Mouse (Mus musculus) cerebellum, adult 8-10 months (tissue): ENCODE results near the gene Vmn1r239-ps.
"Not testable (repeated sequence)": the region's sequence is repeated elsewhere in the genome, so short reads cannot be mapped to it uniquely, and the experiment has no call there.

Experiments used
- DNase-seq: peaks from one replicate; pipeline ENCODE4 v3.0.0; 2022

Gene Vmn1r239-ps

GRCm38 (mm10) chrX:147453610-147454009, at the start of gene Vmn1r239-ps:
Gene Vmn1r239-ps (minus strand): TSS chrX:147453710.
- not testable (repeated sequence) for DNase-seq

- no peak for DNase-seq
Measured at GRCm38 (mm10) chrX:147489551-147489950, 36.0 kb upstream of the Vmn1r239-ps start.

- no peak for DNase-seq
Measured at GRCm38 (mm10) chrX:147443386-147443785, 10.1 kb downstream of the Vmn1r239-ps start.

- DNase-seq = no peak
Measured at GRCm38 (mm10) chrX:147435400-147435799, 18.1 kb downstream of the Vmn1r239-ps start.

GRCm38 (mm10) chrX:147429753-147430152, 23.8 kb downstream of the Vmn1r239-ps start:
- no peak for DNase-seq

GRCm38 (mm10) chrX:147429129-147429528, 24.4 kb downstream of the Vmn1r239-ps start, which contains the start of gene Il13ra2:
Gene Il13ra2 (minus strand): TSS chrX:147429192.
- no peak for DNase-seq
